12 mouse cellular contexts compared by ENCODE assay signal in the genomic region with DNA sequence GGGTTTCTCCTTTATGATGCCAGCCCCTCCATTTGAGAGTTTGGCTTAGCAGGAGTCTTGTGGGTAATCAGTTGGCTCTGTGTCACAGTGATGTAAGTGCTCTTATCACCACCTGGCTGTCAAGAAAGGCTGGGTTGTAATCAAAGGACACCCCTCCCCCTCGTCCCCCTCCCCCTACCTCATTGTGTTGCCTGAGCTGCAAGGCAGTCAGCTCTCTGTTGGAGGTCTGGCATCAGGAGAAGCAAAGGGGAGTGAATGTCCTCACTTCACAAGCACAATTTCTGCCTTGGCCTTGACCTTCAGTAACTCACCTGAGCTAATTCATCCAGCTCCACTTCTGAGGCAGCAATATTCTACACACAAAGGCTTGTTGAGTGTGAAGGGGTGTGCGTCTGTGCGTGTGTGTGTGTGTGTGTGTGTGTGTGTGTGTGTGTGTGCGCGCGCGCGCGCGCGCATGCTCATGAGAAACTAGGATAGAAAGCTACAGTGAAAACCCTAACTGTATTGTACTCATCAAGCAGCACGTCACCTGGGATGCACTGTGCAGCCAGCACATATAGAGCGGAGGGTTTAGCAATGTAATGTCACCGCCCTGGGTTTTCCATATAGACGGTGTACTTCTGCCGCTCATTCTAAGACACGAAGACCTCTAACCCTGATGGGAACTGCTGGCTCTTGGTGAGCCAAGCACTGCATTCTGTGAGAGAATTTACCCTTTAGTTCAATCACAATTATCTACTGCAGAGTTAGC.
DNase-seq lines count a peak whose midpoint lies in the region; ATAC-seq lines count a peak whose summit lies in the region.
"Had no signal": no experiment of that assay in that cellular context is flagged by ENCODE, and none has a peak within 500 bp of the region (broad histone marks: within the 10 kb centered on the region; RNA-seq: fewer than 3 reads in every experiment).

No protein-coding gene starts in this region.

- H3K27me3 ChIP-seq in heart, embryonic 12.5 days (replicated peaks), result no peaks in the 10 kb centered on the region
- H3K27me3 ChIP-seq in hindbrain, embryonic 14.5 days (ENCODE audit: control insufficient read depth, insufficient read depth, low read length), result no peaks in the 10 kb centered on the region
- H3K27me3 ChIP-seq in neural tube, embryonic 15.5 days (replicated peaks), result no peaks in the 10 kb centered on the region
- H3K27me3 ChIP-seq: embryonic facial prominence, embryonic 12.5 days had no signal

- no peaks in the 10 kb centered on the region for H3K36me3 ChIP-seq in heart, embryonic 12.5 days
- no peaks in the 10 kb centered on the region for H3K36me3 ChIP-seq in hindbrain, embryonic 14.5 days (replicated peaks; ENCODE audit: control insufficient read depth, insufficient read depth)
- H3K36me3 ChIP-seq in neural tube, embryonic 15.5 days, result no peaks in the 10 kb centered on the region
- H3K36me3 ChIP-seq: embryonic facial prominence, embryonic 12.5 days; limb, embryonic 10.5 days had no signal

- H3K4me2 ChIP-seq in heart, embryonic 12.5 days, result peak overlapping the region; percentile 38
- no peak overlapping the region for H3K4me2 ChIP-seq in hindbrain, embryonic 14.5 days (replicated peaks)
- H3K4me2 ChIP-seq in neural tube, embryonic 15.5 days, result no peak overlapping the region
- H3K4me2 ChIP-seq: embryonic facial prominence, embryonic 12.5 days had no signal

- H3K4me3 ChIP-seq in heart, embryonic 12.5 days, result no peak overlapping the region
- no peak overlapping the region for H3K4me3 ChIP-seq in hindbrain, embryonic 14.5 days (replicated peaks; ENCODE audit: low read length)
- no peak overlapping the region for H3K4me3 ChIP-seq in neural tube, embryonic 15.5 days (replicated peaks)
- H3K4me3 ChIP-seq: embryonic facial prominence, embryonic 12.5 days; limb, embryonic 10.5 days had no signal

- ATAC-seq in heart, embryonic 12.5 days (ENCODE audit: insufficient number of reproducible peaks, low FRiP score), result peak; percentile 57; the same call in 1 of the 2 replicates
- peak; percentile 43; the same call in 1 of the 2 replicates for ATAC-seq in hindbrain, embryonic 14.5 days (ENCODE audit: low FRiP score)
- peak; percentile 45; the same call in 1 of the 2 replicates for ATAC-seq in neural tube, embryonic 15.5 days (ENCODE audit: low FRiP score)

- peak overlapping the region; percentile 21; the same call in 1 of the 2 replicates for H3K27ac ChIP-seq in heart, embryonic 12.5 days (ENCODE audit: poor library complexity, severe bottlenecking)
- 0 out of 2 replicates have a peak overlapping the region, but pooled peaks have one; percentile 0 for H3K27ac ChIP-seq in hindbrain, embryonic 14.5 days
- H3K27ac ChIP-seq in neural tube, embryonic 15.5 days (replicated peaks), result 0 out of 2 replicates have a peak overlapping the region, but pooled peaks have one; percentile 18
- H3K27ac ChIP-seq: embryonic facial prominence, embryonic 12.5 days; limb, embryonic 10.5 days had no signal

- DNase-seq in heart, postnatal 4 days, result no peak
- DNase-seq in thymus, postnatal 0 days (ENCODE audit: low spot score), result peak; percentile 29
- no peak for DNase-seq in thymus, adult 18-20 months
- DNase-seq in hindbrain, embryonic 14.5 days (ENCODE audit: low spot score), result no peak
- no peak for DNase-seq in kidney, postnatal 36 days
- DNase-seq in cerebellum, adult 9-11 months, result no peak
- DNase-seq: cerebellum, adult 9-10 months; kidney, adult 8-10 months had no signal

- H3K9ac ChIP-seq in heart, embryonic 12.5 days, result no peak overlapping the region
- H3K9ac ChIP-seq in hindbrain, embryonic 14.5 days, result no peak overlapping the region
- H3K9ac ChIP-seq in neural tube, embryonic 15.5 days (replicated peaks), result no peak overlapping the region
- H3K9ac ChIP-seq: embryonic facial prominence, embryonic 12.5 days had no signal

- H3K9me3 ChIP-seq in heart, embryonic 12.5 days (replicated peaks), result no peaks in the 10 kb centered on the region
- no peaks in the 10 kb centered on the region for H3K9me3 ChIP-seq in hindbrain, embryonic 14.5 days (ENCODE audit: control insufficient read depth, low read length)
- no peaks in the 10 kb centered on the region for H3K9me3 ChIP-seq in neural tube, embryonic 15.5 days (replicated peaks)
- H3K9me3 ChIP-seq: embryonic facial prominence, embryonic 12.5 days; limb, embryonic 10.5 days had no signal

- 66% methylated on average over 17 of the region's 17 CpGs for WGBS in heart, embryonic 12.5 days
- WGBS in hindbrain, embryonic 14.5 days, result 69% methylated on average over 17 of the region's 17 CpGs
- WGBS in neural tube, embryonic 15.5 days, result 77% methylated on average over 17 of the region's 17 CpGs

- H3K4me1 ChIP-seq in heart, embryonic 12.5 days (replicated peaks), result peaks cover 40% of the 10 kb centered on the region
- peaks cover 34% of the 10 kb centered on the region for H3K4me1 ChIP-seq in hindbrain, embryonic 14.5 days (replicated peaks; ENCODE audit: control insufficient read depth, insufficient read depth, low read length)
- peaks cover 50% of the 10 kb centered on the region for H3K4me1 ChIP-seq in neural tube, embryonic 15.5 days
- H3K4me1 ChIP-seq: embryonic facial prominence, embryonic 12.5 days had no signal
